Mouse (Mus musculus) liver, postnatal 0 days (tissue): ENCODE results near the gene Xpo4. TPM values are rescaled to one million over a fixed set of nuclear protein-coding genes. Genes with fewer than 3 reads are reported as not detected.
A peak's percentile ranks its signal among the peaks of the same experiment; 100 is the strongest.

Source experiments
- ATAC-seq: fragments of 200-750 bp; cut with Nextera tagmentation; 2 replicates; pipeline ENCODE4 v1.8.0; 2017; ENCODE audit warnings: mild to moderate bottlenecking, moderate library complexity
- DNase-seq: peaks from one replicate; pipeline ENCODE4 v3.0.0-alpha.2; 2016
- H3K27ac ChIP-seq: fragments of 300-500 bp; sonication (generic); 2 replicates; pipeline ENCODE4 v1.5.1; 2014; ENCODE audit warnings: antibody characterized with exemption, moderate library complexity, mild to moderate bottlenecking, low read depth
- H3K27me3 ChIP-seq: fragments of 300-500 bp; sonication (generic); 2 replicates; pipeline ENCODE4 v1.6.1; 2014; ENCODE audit warnings: low read length, control low read depth, mixed read lengths; ENCODE audit not compliant: insufficient read depth
- H3K36me3 ChIP-seq: fragments of 300-500 bp; sonication (generic); replicated peaks from 2 replicates; pipeline ENCODE4 v1.6.1; 2014; ENCODE audit warnings: mild to moderate bottlenecking, control low read depth, low read length, moderate library complexity, mixed read lengths; ENCODE audit not compliant: insufficient read depth
- H3K4me1 ChIP-seq: fragments of 300-500 bp; sonication (generic); 2 replicates; pipeline ENCODE4 v1.6.1; 2014; ENCODE audit warnings: antibody characterized with exemption, mild to moderate bottlenecking, control low read depth; ENCODE audit not compliant: insufficient read depth
- H3K4me2 ChIP-seq: fragments of 300-500 bp; sonication (generic); 2 replicates; pipeline ENCODE4 v1.6.1; 2014; ENCODE audit warnings: low read depth, mild to moderate bottlenecking, low read length, moderate library complexity, mixed read lengths
- H3K4me3 ChIP-seq: fragments of 300-500 bp; sonication (generic); 2 replicates; pipeline ENCODE4 v1.5.1; 2014; ENCODE audit warnings: low read depth, low read length
- H3K9ac ChIP-seq: fragments of 300-500 bp; sonication (generic); replicated peaks from 2 replicates; pipeline ENCODE4 v1.6.1; 2014; ENCODE audit warnings: mild to moderate bottlenecking, moderate library complexity
- H3K9me3 ChIP-seq: fragments of 300-500 bp; sonication (generic); 2 replicates; pipeline ENCODE4 v1.6.1; 2016; ENCODE audit warnings: mild to moderate bottlenecking, control low read depth, low read length, mixed read lengths
- CTCF ChIP-seq: sonication (generic); IDR thresholded peaks from 2 replicates; pipeline ENCODE4 v1.5.1; 2016; ENCODE audit warnings: antibody characterized with exemption, low read depth
- EP300 ChIP-seq: IDR thresholded peaks from 2 replicates; pipeline ENCODE4 v1.6.1; 2016; ENCODE audit warnings: antibody characterized with exemption, low read depth, mild to moderate bottlenecking
- WGBS: fragments of 180-500 bp; shearing (Covaris S2); extraction: QIAGEN DNeasy Blood & Tissue Kit; methylation state at CpG from one replicate; pipeline ENCODE4 v1.1.7; 2014; ENCODE audit not compliant: insufficient replicate concordance; 5-methylcytosine and 5-hydroxymethylcytosine counted together
- polyA plus RNA-seq: library from polyadenylated mRNA; unstranded; fragments of >200 nt; fragmentation: Nextera tagmentation; extraction: Ambion mirVana; gene quantifications from 2 replicates; pipeline ENCODE4 v1.2.1, GENCODE M21; 2015

Gene Xpo4
- polyA plus RNA-seq, 1 experiment from 2014 or later = 4.9 TPM

DNA sequence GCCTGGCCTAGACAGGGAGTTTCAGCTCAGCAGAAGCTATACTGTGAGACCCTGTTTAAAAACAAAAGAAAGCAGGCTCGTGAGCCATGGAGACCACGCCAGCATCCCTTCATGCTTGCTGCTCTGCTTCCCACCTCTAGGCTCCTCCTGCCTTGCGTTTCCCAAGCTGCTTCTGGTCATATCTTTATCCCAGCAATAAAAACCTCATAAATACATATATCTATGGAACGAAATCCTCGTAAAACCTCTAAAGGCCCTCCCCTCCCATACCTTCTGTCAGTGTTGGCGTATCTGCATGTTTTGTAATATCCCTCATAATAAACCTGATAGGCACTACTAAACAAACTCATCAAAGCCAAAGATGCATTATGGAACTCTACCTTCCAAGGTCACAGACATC, 21.4 kb upstream of the Xpo4 start:
- no peaks in the 10 kb centered on the region for H3K27me3 ChIP-seq
- H3K4me3 ChIP-seq = no peak overlapping the region
- H3K4me2 ChIP-seq = no peak overlapping the region
- H3K27ac ChIP-seq = no peak overlapping the region
- ATAC-seq (no peak), DNase-seq (no peak)
- H3K9me3 ChIP-seq = no peaks in the 10 kb centered on the region
- peaks cover under 1% of the 10 kb centered on the region; the same call in 1 of the 2 replicates for H3K4me1 ChIP-seq
- WGBS = 88% methylated on average over 6 of the region's 6 CpGs
- no peak overlapping the region for H3K9ac ChIP-seq
- H3K36me3 ChIP-seq = peaks cover 18% of the 10 kb centered on the region
- no peak for TF ChIP-seq EP300
- TF ChIP-seq CTCF = no peak

DNA sequence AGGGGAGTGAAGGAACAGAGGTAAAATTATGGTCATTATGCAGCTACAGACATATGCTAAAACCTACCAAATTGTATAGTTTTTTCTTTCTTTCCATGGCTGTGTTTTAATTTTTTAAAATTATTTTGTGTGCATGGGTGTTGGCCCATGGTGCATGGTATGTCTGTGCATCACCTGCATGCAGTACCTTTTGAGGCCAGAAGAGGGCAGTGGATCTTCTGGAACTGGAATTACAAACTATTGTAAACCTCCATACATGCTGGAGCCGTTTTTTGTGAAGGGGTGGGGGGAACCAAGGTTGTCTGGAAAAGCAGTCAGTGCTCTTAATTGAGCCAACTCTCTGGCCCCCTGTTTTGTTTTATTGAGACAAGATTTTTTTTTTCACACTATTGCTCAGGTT, 19.3 kb upstream of the Xpo4 start:
- ATAC-seq = peak; percentile 54; the same call in 1 of the 2 replicates
- 14% methylated on average over 1 of the region's 1 CpGs for WGBS
- H3K27me3 ChIP-seq = no peaks in the 10 kb centered on the region
- DNase-seq = peak; percentile 79
- H3K27ac ChIP-seq = no peak overlapping the region
- H3K36me3 ChIP-seq = 0 out of 2 replicates have a peak, but pooled peaks cover 6% of the 10 kb centered on the region
- no peaks in the 10 kb centered on the region for H3K9me3 ChIP-seq
- no peak overlapping the region for H3K4me3 ChIP-seq
- TF ChIP-seq CTCF (peak; percentile 92), EP300 (no peak)
- H3K4me1 ChIP-seq = no peaks in the 10 kb centered on the region
- no peak overlapping the region for H3K4me2 ChIP-seq
- no peak overlapping the region for H3K9ac ChIP-seq

DNA sequence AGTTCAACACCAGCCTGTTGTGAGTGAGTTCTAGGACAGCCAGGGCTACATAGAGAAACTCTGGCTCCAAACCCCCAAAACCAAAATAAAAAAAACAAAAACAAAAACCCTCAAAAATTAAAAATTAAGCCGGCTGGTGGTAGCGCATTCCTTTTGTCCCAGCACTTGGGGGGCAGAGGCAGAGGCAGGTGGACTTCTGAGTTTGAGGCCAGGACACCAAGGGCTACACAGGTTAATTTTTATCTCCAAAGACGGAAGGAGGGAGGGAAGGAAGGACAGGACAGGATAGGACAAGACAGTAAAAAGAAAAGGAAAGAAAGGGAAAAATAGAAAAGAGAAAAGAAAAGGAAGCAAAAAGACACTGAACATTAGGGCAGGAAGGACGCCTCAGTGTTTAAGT, 17.5 kb upstream of the Xpo4 start:
- H3K4me1 ChIP-seq = no peaks in the 10 kb centered on the region
- no peak for DNase-seq
- TF ChIP-seq EP300 (no peak), CTCF (no peak)
- no peaks in the 10 kb centered on the region for H3K9me3 ChIP-seq
- WGBS = 77% methylated on average over 4 of the region's 4 CpGs
- no peak overlapping the region for H3K9ac ChIP-seq
- H3K27ac ChIP-seq = no peak overlapping the region
- no peak overlapping the region for H3K4me2 ChIP-seq
- no peaks in the 10 kb centered on the region for H3K36me3 ChIP-seq
- H3K4me3 ChIP-seq = no peak overlapping the region
- H3K27me3 ChIP-seq = no peaks in the 10 kb centered on the region
- no peak for ATAC-seq

DNA sequence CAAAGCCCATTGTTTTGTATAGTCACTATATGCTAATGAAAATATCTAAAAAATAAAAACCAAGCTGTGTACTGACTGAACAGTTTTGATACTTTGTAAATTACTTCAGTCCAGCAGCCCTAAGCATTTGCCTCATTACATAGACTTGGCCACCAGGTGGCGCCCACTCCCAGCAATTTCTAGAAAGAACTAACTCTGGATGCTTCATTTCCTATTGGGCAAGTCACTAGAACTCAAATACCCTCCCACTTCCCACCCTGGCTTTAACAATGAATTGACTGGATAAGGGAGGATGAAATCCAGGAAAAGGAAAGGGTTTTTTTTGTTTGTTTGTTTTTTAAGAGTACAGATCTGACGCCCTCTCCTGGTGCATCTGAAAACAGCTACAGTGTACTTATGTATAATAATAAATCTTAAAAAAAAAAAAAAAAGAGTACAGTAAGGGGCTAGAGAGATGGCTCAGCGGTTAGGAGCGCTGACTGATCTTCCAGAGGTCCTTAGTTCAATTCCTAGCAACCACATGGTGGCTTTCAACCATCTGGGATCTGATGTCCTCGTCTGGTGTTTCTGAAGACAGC, 14.8 kb upstream of the Xpo4 start:
- Histone ChIP-seq H3K9ac (no peak overlapping the region), H3K27ac (no peak overlapping the region), H3K4me1 (no peaks in the 10 kb centered on the region), H3K36me3 (no peaks in the 10 kb centered on the region), H3K4me3 (no peak overlapping the region), H3K27me3 (no peaks in the 10 kb centered on the region), H3K9me3 (no peaks in the 10 kb centered on the region), H3K4me2 (no peak overlapping the region)
- 36% methylated on average over 5 of the region's 5 CpGs for WGBS
- peak; percentile 55 for ATAC-seq
- peak; percentile 92 for TF ChIP-seq CTCF
- TF ChIP-seq EP300 = no peak
- peak; percentile 87 for DNase-seq

DNA sequence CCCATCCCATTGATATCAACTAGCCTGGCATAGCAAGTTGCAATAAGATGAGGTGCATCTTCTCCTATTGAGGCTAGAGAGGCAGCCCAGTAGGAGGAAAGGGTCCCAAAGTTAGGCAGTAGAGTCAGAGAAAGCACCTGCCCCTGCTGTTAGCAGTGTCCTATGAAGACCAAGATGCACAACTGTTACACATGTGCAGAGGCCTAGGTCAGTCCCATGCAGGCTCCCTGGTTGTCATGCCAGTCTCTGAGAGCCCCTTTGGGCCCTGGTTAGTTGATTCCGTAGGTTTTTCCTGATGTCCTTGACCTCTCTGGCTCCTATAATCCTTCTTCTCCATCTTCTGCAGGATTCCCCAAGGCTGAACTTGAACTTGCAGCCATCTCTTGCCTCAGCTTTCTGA, 14.3 kb upstream of the Xpo4 start:
- DNase-seq (no peak), ATAC-seq (no peak)
- H3K27ac ChIP-seq = no peak overlapping the region
- TF ChIP-seq EP300 (no peak), CTCF (no peak)
- no peaks in the 10 kb centered on the region for H3K27me3 ChIP-seq
- no peak overlapping the region for H3K4me3 ChIP-seq
- H3K4me1 ChIP-seq = no peaks in the 10 kb centered on the region
- no peaks in the 10 kb centered on the region for H3K36me3 ChIP-seq
- no peaks in the 10 kb centered on the region for H3K9me3 ChIP-seq
- H3K4me2 ChIP-seq = no peak overlapping the region
- WGBS = 23% methylated on average over 1 of the region's 1 CpGs
- H3K9ac ChIP-seq = no peak overlapping the region

DNA sequence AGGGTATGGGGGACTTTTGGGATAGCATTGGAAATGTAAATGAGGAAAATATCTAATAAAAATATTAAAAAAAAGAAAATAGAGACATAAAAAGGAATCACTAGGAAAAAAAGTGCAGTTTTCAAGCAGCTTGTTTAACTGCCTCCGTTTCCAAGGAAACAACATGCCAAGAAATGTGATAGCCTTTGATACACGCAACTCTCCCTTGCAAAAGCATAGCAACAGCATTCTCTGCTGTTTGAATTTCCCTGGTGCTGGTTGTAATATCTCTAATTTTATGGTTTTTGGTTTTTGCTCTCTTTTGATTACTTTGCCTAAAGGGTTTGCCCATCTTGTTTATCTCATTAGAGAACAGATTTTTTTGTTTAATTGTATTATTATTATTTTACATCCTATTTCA, 10.3 kb upstream of the Xpo4 start:
- Histone ChIP-seq H3K36me3 (no peaks in the 10 kb centered on the region), H3K9ac (no peak overlapping the region), H3K4me1 (no peaks in the 10 kb centered on the region), H3K4me3 (no peak overlapping the region), H3K27ac (no peak overlapping the region), H3K27me3 (no peaks in the 10 kb centered on the region), H3K4me2 (no peak overlapping the region), H3K9me3 (no peaks in the 10 kb centered on the region)
- TF ChIP-seq EP300 = no peak
- no peak for TF ChIP-seq CTCF
- DNase-seq (no peak), ATAC-seq (no peak)
- WGBS = 57% methylated on average over 2 of the region's 2 CpGs

DNA sequence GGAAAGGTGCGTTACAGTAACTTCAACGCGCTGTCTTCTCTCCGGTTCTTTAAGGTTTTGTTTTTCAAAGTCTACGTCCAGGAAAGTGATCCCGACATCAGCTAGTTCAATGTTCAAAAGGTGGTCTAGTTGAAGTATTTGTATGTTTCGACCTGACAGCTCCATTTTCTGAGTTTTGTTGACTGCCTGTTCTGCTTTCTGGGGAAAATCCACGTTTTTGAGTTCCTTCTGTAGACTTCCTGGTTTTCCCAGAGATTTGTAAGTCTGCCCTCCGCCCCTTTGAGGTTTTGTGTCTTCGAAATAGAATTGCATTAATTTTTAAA, 359 bp upstream of the Xpo4 start:
- Histone ChIP-seq H3K9me3 (no peaks in the 10 kb centered on the region), H3K36me3 (no peaks in the 10 kb centered on the region), H3K4me3 (peak overlapping the region; percentile 90), H3K4me2 (peak overlapping the region; percentile 92), H3K4me1 (peaks cover 20% of the 10 kb centered on the region), H3K27me3 (no peaks in the 10 kb centered on the region), H3K27ac (peak overlapping the region; percentile 89), H3K9ac (peak overlapping the region; percentile 92)
- 4% methylated on average over 10 of the region's 10 CpGs for WGBS
- DNase-seq = no peak
- no peak for TF ChIP-seq CTCF
- no peak for TF ChIP-seq EP300
- no peak for ATAC-seq
